Mouse (Mus musculus) liver, embryonic 11.5 days (tissue): Measurements from ENCODE around the gene Gucy2d. TPM values are rescaled to one million over a fixed set of nuclear protein-coding genes. Genes with fewer than 3 reads are reported as not detected.

Experiments used
- polyA plus RNA-seq: library from polyadenylated mRNA; unstranded; fragments of >200 nt; fragmentation: Nextera tagmentation; extraction: Ambion mirVana; gene quantifications from 2 replicates; pipeline ENCODE4 v1.2.1, GENCODE M21; 2014

Gene Gucy2d
- polyA plus RNA-seq, 1 experiment from 2014 or later, result not detected

Other genes with a start within 250 kb of the Gucy2d start
- 0.09 TPM in 1 of 2 replicates, not detected in the other for gene B3gnt6, start 240.9 kb upstream of the Gucy2d start, polyA plus RNA-seq
- 35.2 and 35.8 TPM in 2 replicates for gene Acer3, start 119.2 kb upstream of the Gucy2d start, polyA plus RNA-seq
- gene Tsku, start 79.1 kb upstream of the Gucy2d start, polyA plus RNA-seq, result 4.3 and 4.8 TPM in 2 replicates
- 17.1 and 21.0 TPM in 2 replicates for gene Lrrc32, start 48.9 kb downstream of the Gucy2d start, polyA plus RNA-seq
- 26.2 and 27.8 TPM in 2 replicates for gene Emsy, start 216.4 kb downstream of the Gucy2d start, polyA plus RNA-seq